Mouse (Mus musculus) thymus, adult 2 months (tissue): ENCODE measurements at regions not wholly inside any gene's neighbourhood (a gene's known extent, or its start where the extent isn't known, plus 50 kb on each side); places are given as distances from the start of the nearest gene placed in this dataset.

Source experiments
- CTCF ChIP-seq: fragments of 200-500 bp; IDR thresholded peaks from 2 replicates; pipeline ENCODE4 v1.5.1; 2012; ENCODE audit warnings: mild to moderate bottlenecking, control low read depth, low read length, moderate library complexity, borderline replicate concordance; ENCODE audit not compliant: control insufficient read depth, poor library complexity, insufficient read depth; ENCODE audit errors: extremely low read depth
- POLR2A ChIP-seq: fragments of 200-500 bp; IDR thresholded peaks from 2 replicates; pipeline ENCODE4 v1.6.1; 2012; ENCODE audit warnings: mild to moderate bottlenecking, low read length, control low read depth, moderate library complexity; ENCODE audit not compliant: control insufficient read depth, poor library complexity, insufficient read depth; ENCODE audit errors: extremely low read depth

DNA sequence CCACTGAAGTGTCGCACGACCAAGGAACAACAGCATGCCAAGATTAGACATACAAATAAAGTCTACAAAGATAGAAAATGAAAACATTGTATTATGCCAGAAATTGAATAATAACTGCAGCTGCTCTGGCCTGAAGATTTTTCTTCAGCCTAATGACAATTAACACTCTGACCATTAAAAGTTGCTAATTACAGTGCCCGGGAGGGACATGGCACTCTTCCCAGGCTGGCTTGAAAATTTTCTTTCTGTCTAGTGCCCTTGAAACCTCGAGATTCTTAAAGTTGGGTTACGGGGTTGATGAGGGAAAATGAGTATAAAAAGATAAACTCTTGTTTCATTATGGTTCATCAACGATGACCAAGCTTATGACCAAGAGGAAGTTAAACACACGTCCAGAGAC, 154.9 kb downstream of the Ptpru start:
- TF ChIP-seq CTCF (no peak), POLR2A (no peak)
